Mouse (Mus musculus) bone marrow, adult 2 months (tissue): ENCODE results near the gene Ifrd2. TPM values are rescaled to one million over a fixed set of nuclear protein-coding genes. Genes with fewer than 3 reads are reported as not detected.

Experiments used
- H3K27ac ChIP-seq: fragments of 200-500 bp; 2 replicates; pipeline ENCODE4 v1.5.1; 2012; ENCODE audit warnings: low read depth, mild to moderate bottlenecking, control low read depth, inconsistent platforms, low read length; ENCODE audit not compliant: control insufficient read depth, poor library complexity, insufficient read depth
- H3K4me1 ChIP-seq: fragments of 200-500 bp; 2 replicates; pipeline ENCODE4 v1.6.1; 2011; ENCODE audit warnings: low read length; ENCODE audit not compliant: control insufficient read depth, insufficient read depth
- H3K4me3 ChIP-seq: fragments of 200-500 bp; replicated peaks from 2 replicates; pipeline ENCODE3; 2011; ENCODE audit warnings: mild to moderate bottlenecking, low read depth, low read length, control low read depth; ENCODE audit not compliant: control insufficient read depth
- CTCF ChIP-seq: fragments of 200-500 bp; IDR thresholded peaks from 2 replicates; pipeline ENCODE4 v1.5.1; 2011; ENCODE audit warnings: low read length, control low read depth; ENCODE audit not compliant: control insufficient read depth, insufficient read depth
- POLR2A ChIP-seq: fragments of 200-500 bp; IDR thresholded peaks from 2 replicates; pipeline ENCODE4 v1.6.1; 2011; ENCODE audit warnings: low read depth, mild to moderate bottlenecking, control low read depth, low read length, borderline replicate concordance; ENCODE audit not compliant: control insufficient read depth
- WGBS: fragments of 180-500 bp; shearing (Covaris S2); methylation state at CpG from one replicate; pipeline ENCODE4 v1.1.7; 2018; 5-methylcytosine and 5-hydroxymethylcytosine counted together
- polyA plus RNA-seq: library from polyadenylated mRNA; stranded (reverse); fragments of >200 nt; gene quantifications from 2 replicates; pipeline ENCODE4 v1.2.4, GENCODE M21; 2011; ENCODE audit warnings: low replicate concordance; ENCODE audit not compliant: missing spikeins, insufficient read depth, insufficient read length

Ifrd2 gene
- polyA plus RNA-seq, 1 experiment: 173 TPM

DNA sequence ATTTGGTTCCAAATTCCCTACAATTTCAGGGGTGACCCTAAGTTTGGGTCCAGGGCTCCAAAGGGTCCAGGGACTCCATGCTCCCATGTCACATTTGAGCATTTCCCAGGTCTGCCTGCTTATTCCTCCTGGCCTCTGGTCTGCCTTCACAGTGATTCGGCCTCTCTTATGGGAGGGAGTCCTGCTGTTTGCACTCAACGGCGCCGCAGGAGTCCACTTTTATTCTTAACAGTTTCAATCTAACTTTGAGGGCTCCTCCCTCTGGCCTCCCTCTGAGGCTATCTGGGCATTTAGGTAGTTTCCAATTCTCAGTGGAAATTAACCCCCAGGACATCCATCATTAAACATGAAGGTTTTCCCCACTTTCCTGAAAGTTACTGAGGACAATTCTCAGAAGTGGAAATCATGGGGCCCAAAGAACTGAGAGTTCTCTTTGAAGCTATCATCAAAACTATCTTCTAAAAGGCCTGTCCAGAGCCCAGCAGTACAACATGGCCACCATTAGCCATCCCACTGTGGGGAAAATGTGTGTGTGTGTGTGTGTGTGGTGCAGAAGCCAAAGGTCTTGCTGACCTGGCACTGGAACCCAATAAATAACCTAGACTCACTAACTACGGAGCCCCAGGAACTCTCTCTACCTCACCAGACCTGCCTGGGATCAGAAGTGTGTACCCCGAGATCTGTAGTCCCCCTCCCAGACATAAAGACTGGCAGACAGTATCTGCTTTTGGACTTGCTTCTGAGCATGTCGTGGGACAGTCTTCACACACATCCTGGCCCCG lies 7.0 kb downstream of the Ifrd2 start:
- peaks cover 2% of the 10 kb centered on the region; the same call in 1 of the 2 replicates for H3K4me1 ChIP-seq
- H3K27ac ChIP-seq: no peak overlapping the region
- TF ChIP-seq POLR2A (no peak), CTCF (no peak)
- no peak overlapping the region for H3K4me3 ChIP-seq
- 91% methylated on average over 8 of the region's 8 CpGs for WGBS

DNA sequence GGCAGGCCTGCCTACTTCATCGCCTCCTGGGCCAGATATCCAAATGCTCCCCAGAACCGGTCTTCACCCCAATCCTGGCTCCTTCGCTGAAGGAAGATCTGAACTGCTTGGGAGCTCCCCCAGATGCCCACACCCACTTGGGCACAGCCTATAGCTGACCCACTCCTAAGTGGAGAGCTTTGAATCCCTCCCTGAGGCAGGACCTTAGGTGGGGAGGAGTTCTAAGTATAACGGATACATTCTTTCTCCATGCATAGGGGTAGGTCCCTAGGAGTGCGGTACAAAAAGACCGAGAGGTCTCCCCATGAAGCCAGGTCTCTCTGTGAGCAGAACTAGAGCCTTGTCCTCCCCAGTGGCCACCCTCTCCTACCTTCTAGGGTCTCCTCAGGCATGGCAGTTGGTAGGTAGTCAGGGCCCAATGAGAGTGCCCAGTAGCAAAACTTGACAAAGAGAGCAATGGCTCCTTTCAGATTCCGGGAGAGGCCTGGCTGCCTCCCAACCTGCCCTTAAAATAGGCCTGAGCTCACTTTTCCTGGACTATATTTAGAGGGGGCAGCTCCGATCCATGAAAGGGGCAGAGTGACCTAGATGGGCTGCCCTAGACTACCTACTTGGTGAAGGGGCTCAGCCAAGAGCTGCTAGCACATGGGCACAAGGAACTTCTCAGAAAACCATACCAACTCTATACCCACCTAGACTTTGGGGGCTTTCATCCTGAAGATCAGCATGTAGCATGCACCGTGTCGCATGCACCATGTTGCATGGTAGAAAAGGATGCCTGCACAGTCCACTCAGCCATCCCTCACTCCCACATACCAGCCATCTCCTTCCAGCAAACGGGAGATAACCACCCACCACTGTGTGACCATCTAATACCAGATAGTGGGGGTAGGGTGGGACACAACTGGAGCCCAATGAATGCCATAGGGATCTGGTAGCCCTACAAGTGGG lies 9.5 kb downstream of the Ifrd2 start:
- TF ChIP-seq CTCF: no peak
- no peak for TF ChIP-seq POLR2A
- Histone ChIP-seq H3K4me1 (peaks cover 4% of the 10 kb centered on the region; the same call in 1 of the 2 replicates), H3K4me3 (no peak overlapping the region), H3K27ac (no peak overlapping the region)
- WGBS: 87% methylated on average over 11 of the region's 11 CpGs

DNA sequence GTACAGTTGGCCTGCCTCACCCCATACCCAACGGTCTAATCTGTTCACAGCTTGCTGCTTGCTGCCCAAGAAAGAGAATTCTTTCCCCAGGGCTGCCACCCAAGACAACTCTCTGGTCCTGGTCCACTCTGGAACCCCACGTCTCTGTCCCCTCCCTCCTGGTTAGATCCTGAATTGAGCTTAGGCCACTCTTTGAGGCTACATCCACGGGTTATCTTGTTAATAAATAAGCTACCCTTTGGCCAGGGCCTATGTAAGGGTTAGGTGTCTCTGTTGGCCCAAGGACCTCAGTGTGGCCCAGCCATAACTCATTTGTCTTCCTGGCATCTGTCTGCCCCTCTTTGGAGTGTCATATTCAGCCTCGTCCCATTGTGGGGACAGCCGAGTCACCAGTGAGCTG lies 10.9 kb downstream of the Ifrd2 start:
- 80% methylated on average over 5 of the region's 5 CpGs for WGBS

DNA sequence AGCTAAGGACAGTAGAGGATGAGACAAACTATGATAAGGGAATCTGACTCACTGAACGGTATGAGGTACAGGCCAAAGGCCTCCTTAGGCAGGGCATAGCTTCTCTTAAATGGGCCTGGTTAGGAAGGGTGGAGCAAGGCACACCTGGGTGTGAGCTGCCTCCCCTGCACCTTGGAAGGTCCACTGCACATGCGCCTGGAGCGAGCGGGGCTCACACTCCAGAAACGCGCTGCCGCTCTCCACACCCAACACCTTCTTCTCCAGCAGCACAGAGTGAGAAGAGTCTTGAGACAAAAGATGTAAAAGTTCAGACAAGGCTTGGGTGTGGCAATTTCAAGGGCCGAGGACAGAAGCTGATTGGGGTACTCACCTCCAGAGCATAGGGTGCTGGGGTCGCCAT lies 12.0 kb downstream of the Ifrd2 start:
- TF ChIP-seq CTCF (no peak), POLR2A (no peak)
- peaks cover 2% of the 10 kb centered on the region; the same call in 1 of the 2 replicates for H3K4me1 ChIP-seq
- H3K27ac ChIP-seq: no peak overlapping the region
- 89% methylated on average over 9 of the region's 9 CpGs for WGBS
- no peak overlapping the region for H3K4me3 ChIP-seq

More for the DNA sequence above, 10.9 kb downstream of the Ifrd2 start:
- Histone ChIP-seq H3K4me1 (peaks cover 4% of the 10 kb centered on the region; the same call in 1 of the 2 replicates), H3K4me3 (no peak overlapping the region), H3K27ac (no peak overlapping the region)
- TF ChIP-seq POLR2A: no peak
- TF ChIP-seq CTCF: no peak

DNA sequence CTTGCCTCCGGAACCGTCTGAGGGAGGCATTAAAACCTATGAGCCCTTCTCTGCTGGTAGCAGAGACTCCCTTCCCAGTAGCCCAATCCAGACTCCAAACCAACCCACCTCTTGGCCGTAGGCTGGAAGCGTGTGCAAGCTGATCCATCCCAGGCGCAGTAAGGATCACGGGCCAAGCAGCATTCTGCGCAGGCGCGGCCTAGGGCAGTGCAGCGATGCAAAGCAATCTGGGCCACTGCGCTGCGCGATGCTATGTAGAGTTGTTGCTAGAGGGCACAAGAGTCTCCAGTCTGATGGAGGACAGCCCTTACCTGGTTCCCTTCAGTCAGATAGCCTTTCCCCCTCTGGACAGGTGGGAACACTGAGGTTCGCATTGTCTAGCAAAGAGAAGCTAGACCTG lies 12.4 kb downstream of the Ifrd2 start:
- H3K4me1 ChIP-seq: peaks cover 2% of the 10 kb centered on the region; the same call in 1 of the 2 replicates

DNA sequence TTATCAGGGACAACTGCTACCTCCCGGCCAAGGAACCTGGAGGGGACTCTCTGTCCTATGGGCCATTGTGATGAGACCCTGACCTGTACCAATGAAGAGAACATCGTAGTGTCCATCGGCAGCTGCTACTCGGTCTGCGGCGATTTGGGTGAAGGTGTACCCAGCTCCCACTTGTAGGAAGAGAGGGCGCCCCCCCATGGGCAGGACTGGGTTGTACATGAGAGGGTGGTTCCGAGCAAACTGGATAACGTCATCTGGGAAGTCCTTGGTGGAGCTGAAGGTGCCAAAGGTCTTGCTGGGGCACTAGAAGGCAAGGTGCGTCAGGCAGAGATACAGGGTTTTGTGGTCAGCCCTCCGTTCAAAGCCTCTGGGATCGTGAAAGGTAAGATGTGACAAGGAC lies 13.3 kb downstream of the Ifrd2 start:
- peaks cover 2% of the 10 kb centered on the region; the same call in 1 of the 2 replicates for H3K4me1 ChIP-seq
- WGBS: 65% methylated on average over 12 of the region's 12 CpGs
- H3K27ac ChIP-seq: no peak overlapping the region
- no peak overlapping the region for H3K4me3 ChIP-seq
- TF ChIP-seq CTCF (peak; percentile 19; the same call in 1 of the 2 replicates), POLR2A (no peak)

More for the DNA sequence above, 12.4 kb downstream of the Ifrd2 start:
- no peak for TF ChIP-seq CTCF
- TF ChIP-seq POLR2A: no peak
- Histone ChIP-seq H3K4me3 (no peak overlapping the region), H3K27ac (no peak overlapping the region)
- 88% methylated on average over 14 of the region's 14 CpGs for WGBS

DNA sequence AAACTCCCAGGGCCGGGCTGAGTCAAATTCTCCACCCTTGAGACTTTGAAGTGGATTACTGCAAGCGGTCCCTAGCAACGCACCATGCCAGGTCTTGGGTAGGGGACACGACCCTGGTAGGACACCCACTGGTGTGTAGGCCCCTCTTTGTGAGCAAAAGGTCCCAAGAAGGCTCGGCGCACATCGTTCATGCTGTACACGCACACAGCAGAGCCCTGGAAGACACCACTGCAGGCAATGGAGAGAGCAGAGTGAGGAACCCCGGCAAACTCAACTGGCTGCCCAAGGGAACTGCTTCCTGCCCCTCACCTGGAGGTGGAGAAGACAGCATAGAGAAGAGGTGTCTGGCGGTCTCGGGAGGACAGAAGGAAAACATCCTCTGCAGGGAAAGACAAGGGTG lies 13.8 kb downstream of the Ifrd2 start:
- Histone ChIP-seq H3K4me3 (no peak overlapping the region), H3K27ac (no peak overlapping the region), H3K4me1 (peaks cover 2% of the 10 kb centered on the region; the same call in 1 of the 2 replicates)
- WGBS: 77% methylated on average over 11 of the region's 11 CpGs
- TF ChIP-seq CTCF (no peak), POLR2A (no peak)
